Mouse (Mus musculus) lung, postnatal 0 days (tissue): ENCODE results near the gene Frmd6. TPM values are rescaled to one million over a fixed set of nuclear protein-coding genes. Genes with fewer than 3 reads are reported as not detected.

Source experiments
- ATAC-seq: fragments of 200-750 bp; cut with Nextera tagmentation; 2 replicates; pipeline ENCODE4 v1.8.0; 2017; ENCODE audit warnings: moderate library complexity
- DNase-seq: peaks from one replicate; pipeline ENCODE4 v3.0.0-alpha.2; 2016; ENCODE audit warnings: low spot score
- H3K27ac ChIP-seq: fragments of 300-500 bp; sonication (generic); 2 replicates; pipeline ENCODE4 v1.5.1; 2014; ENCODE audit warnings: antibody characterized with exemption, mild to moderate bottlenecking, low read length, mixed read lengths
- H3K27me3 ChIP-seq: fragments of 300-500 bp; sonication (generic); replicated peaks from 2 replicates; pipeline ENCODE4 v1.6.1; 2014; ENCODE audit warnings: low read length, mixed read lengths; ENCODE audit not compliant: insufficient read depth
- H3K36me3 ChIP-seq: fragments of 300-500 bp; sonication (generic); 2 replicates; pipeline ENCODE4 v1.6.1; 2014; ENCODE audit warnings: low read length, mixed read lengths; ENCODE audit not compliant: insufficient read depth
- H3K4me1 ChIP-seq: fragments of 300-500 bp; sonication (generic); 2 replicates; pipeline ENCODE4 v1.6.1; 2014; ENCODE audit warnings: antibody characterized with exemption, low read depth, low read length, mixed read lengths; ENCODE audit not compliant: insufficient read depth
- H3K4me2 ChIP-seq: fragments of 300-500 bp; sonication (generic); replicated peaks from 2 replicates; pipeline ENCODE4 v1.6.1; 2014; ENCODE audit warnings: low read depth, mild to moderate bottlenecking, low read length, moderate library complexity, mixed read lengths
- H3K4me3 ChIP-seq: fragments of 300-500 bp; sonication (generic); 2 replicates; pipeline ENCODE4 v1.5.1; 2014; ENCODE audit warnings: low read depth, low read length
- H3K9ac ChIP-seq: fragments of 300-500 bp; sonication (generic); replicated peaks from 2 replicates; pipeline ENCODE4 v1.6.1; 2014; ENCODE audit warnings: low read depth, mild to moderate bottlenecking
- H3K9me3 ChIP-seq: fragments of 300-500 bp; sonication (generic); 2 replicates; pipeline ENCODE4 v1.6.1; 2016; ENCODE audit warnings: low read length, mixed read lengths
- CTCF ChIP-seq: IDR thresholded peaks from 2 replicates; pipeline ENCODE4 v1.5.1; 2016; ENCODE audit warnings: antibody characterized with exemption, mild to moderate bottlenecking
- EP300 ChIP-seq: IDR thresholded peaks from 2 replicates; pipeline ENCODE4 v1.6.1; 2016; ENCODE audit warnings: antibody characterized with exemption, mild to moderate bottlenecking, control low read depth
- WGBS: fragments of 180-500 bp; shearing (Covaris S2); extraction: QIAGEN DNeasy Blood & Tissue Kit; methylation state at CpG from one replicate; pipeline ENCODE4 v1.1.7; 2014; 5-methylcytosine and 5-hydroxymethylcytosine counted together
- polyA plus RNA-seq: library from polyadenylated mRNA; unstranded; fragments of >200 nt; fragmentation: Nextera tagmentation; extraction: Ambion mirVana; gene quantifications from 2 replicates; pipeline ENCODE4 v1.2.1, GENCODE M21; 2015

The Frmd6 gene
- polyA plus RNA-seq, 1 experiment from 2014 or later: 25.5 TPM

- Histone ChIP-seq H3K4me2 (no peak overlapping the region), H3K27me3 (no peaks in the 10 kb centered on the region), H3K4me1 (no peaks in the 10 kb centered on the region), H3K4me3 (no peak overlapping the region), H3K9me3 (no peaks in the 10 kb centered on the region), H3K36me3 (peaks cover 13% of the 10 kb centered on the region), H3K27ac (no peak overlapping the region), H3K9ac (no peak overlapping the region)
- TF ChIP-seq CTCF (no peak), EP300 (no peak)
- ATAC-seq: no peak
- WGBS: 91% methylated on average over 10 of the region's 10 CpGs
- no peak for DNase-seq
Observed at GRCm38 (mm10) chr12:70946585-70947256, 121.4 kb downstream of the Frmd6 start.

Other genes starting within 250 kb of the Frmd6 start
- 192 and 206 TPM in 2 replicates for gene Actr10, start 112.3 kb downstream of the Frmd6 start, polyA plus RNA-seq
- 375 and 418 TPM in 2 replicates for gene Psma3, start 149.1 kb downstream of the Frmd6 start, polyA plus RNA-seq
- 42.9 and 45.1 TPM in 2 replicates for gene Arid4a, start 190.5 kb downstream of the Frmd6 start, polyA plus RNA-seq